Mouse (Mus musculus) bone marrow macrophage, adult 2 months (primary cell): ENCODE results near the gene Tmem203.

Experiments
- CTCF ChIP-seq: IDR thresholded peaks from 2 replicates; pipeline ENCODE4 v1.5.1; 2012; ENCODE audit warnings: low read depth, mild to moderate bottlenecking, low read length, moderate library complexity
- POLR2A ChIP-seq: IDR thresholded peaks from 2 replicates; pipeline ENCODE4 v1.6.1; 2012; ENCODE audit warnings: mild to moderate bottlenecking, low read depth, low read length, borderline replicate concordance

GRCm38 (mm10) chr2:25236614-25237013, 18.6 kb upstream of the Tmem203 start, which contains the start of gene Rnf224:
- TF ChIP-seq POLR2A: no peak
- TF ChIP-seq CTCF: no peak
